Mouse (Mus musculus) myocyte (in vitro differentiated cells): ENCODE data around the gene Nol8.

ENCODE experiments used
- MYOD1 ChIP-seq, 3 experiments: IDR thresholded peaks; one replicate each; pipeline ENCODE4 v1.6.1; 2011; ENCODE audit warnings: control low read depth in 2 of 3, low read depth in 2 of 3, mild to moderate bottlenecking in 2 of 3, moderate library complexity in 1 of 3; ENCODE audit not compliant: insufficient read length in 2 of 3, control insufficient read depth in 1 of 3
- MYOG ChIP-seq, 3 experiments: IDR thresholded peaks; one replicate each; pipeline ENCODE4 v1.6.1; 2011; ENCODE audit warnings: control low read depth in 2 of 3, low read depth in 2 of 3, mild to moderate bottlenecking in 2 of 3; ENCODE audit not compliant: insufficient read length in 2 of 3, control insufficient read depth in 1 of 3, insufficient read depth in 1 of 3
- POLR2A ChIP-seq: IDR thresholded peaks from one replicate; pipeline ENCODE4 v1.6.1; 2011; ENCODE audit warnings: low read depth, mild to moderate bottlenecking, control low read depth, moderate library complexity; ENCODE audit not compliant: insufficient read length
- REST ChIP-seq: IDR thresholded peaks from one replicate; pipeline ENCODE4 v1.6.1; 2011; ENCODE audit warnings: mild to moderate bottlenecking, control low read depth, moderate library complexity; ENCODE audit not compliant: insufficient read depth, insufficient read length
- TCF12 ChIP-seq: IDR thresholded peaks from one replicate; pipeline ENCODE4 v1.6.1; 2011; ENCODE audit warnings: mild to moderate bottlenecking, control low read depth; ENCODE audit not compliant: poor library complexity, insufficient read depth, severe bottlenecking
- TCF3 ChIP-seq: IDR thresholded peaks from one replicate; pipeline ENCODE4 v1.6.1; 2011; ENCODE audit warnings: low read depth, control low read depth; ENCODE audit not compliant: insufficient read length
- USF1 ChIP-seq: IDR thresholded peaks from one replicate; pipeline ENCODE4 v1.6.1; 2011; ENCODE audit warnings: low read depth, mild to moderate bottlenecking, control low read depth, moderate library complexity

DNA sequence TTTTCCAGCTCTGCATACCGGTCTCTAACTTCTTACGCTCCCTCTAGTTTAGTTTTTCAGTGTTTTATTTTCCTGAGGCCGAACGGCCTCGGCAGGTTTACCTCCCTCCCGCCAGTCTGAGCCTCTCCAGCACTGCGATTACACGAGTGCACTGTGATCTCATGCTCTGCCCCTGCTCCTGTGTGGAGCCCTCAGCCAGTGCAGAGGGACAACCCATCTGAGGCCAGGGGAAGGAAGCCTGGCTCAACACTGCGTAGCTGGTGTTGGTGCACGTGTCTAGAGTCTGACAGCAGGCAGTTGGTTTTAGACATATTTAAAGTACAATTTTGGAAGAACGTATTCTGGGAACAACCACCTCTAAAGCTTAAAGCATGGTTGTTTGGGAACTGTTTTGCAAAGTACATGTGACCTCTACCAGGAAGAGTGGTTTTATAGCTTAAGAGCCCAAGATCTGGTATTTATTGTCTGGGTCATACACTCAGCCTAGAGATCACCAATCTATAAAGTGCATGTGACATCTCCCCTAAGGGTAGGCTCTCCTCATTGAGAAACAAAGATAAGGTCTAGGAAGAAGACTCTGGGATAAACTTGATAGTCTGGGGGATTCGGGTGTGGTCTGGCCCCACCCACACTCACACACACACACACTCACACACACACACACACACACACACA, 59.3 kb downstream of the Nol8 start:
- no peak for TF ChIP-seq POLR2A
- TF ChIP-seq TCF3 = no peak
- no peak for TF ChIP-seq MYOD1 (IDR thresholded peaks at IDR 0.05; ENCODE audit: control insufficient read depth in 1 of 3, insufficient read length in 2 of 3, low read depth in 2 of 3)
- no peak for TF ChIP-seq TCF12
- no peak for TF ChIP-seq MYOG (IDR thresholded peaks at IDR 0.05; ENCODE audit: control insufficient read depth in 1 of 3, insufficient read depth in 1 of 3, insufficient read length in 2 of 3, low read depth in 2 of 3)
- no peak for TF ChIP-seq USF1
- no peak for TF ChIP-seq REST
